Mouse (Mus musculus): ENCODE results near the gene Acaa1a.

Acaa1a gene

GRCm38 (mm10) chr9:119340212-119340580 is 720 bp downstream of the Acaa1a start:
- DNase-seq (ENCODE audit: low read depth): no peak

GRCm38 (mm10) chr9:119340909-119341816 is 1.7 kb downstream of the Acaa1a start, which contains the start of gene Myd88:
Gene Myd88 (minus strand): TSS chr9:119341411.
- DNase-seq (ENCODE audit: low read depth): peak; percentile 98

GRCm38 (mm10) chr9:119342728-119343127 is 3.3 kb downstream of the Acaa1a start:
- DNase-seq (ENCODE audit: low read depth): no peak

GRCm38 (mm10) chr9:119346376-119346775 is 6.9 kb downstream of the Acaa1a start:
- no peak for DNase-seq (ENCODE audit: low read depth)

- DNase-seq (ENCODE audit: low read depth): no peak
These were observed 11.1 kb downstream of the Acaa1a start for GRCm38 (mm10) chr9:119350531-119350930.

GRCm38 (mm10) chr9:119350947-119351705 is 11.7 kb downstream of the Acaa1a start:
- no peak for DNase-seq (ENCODE audit: low read depth)

GRCm38 (mm10) chr9:119352060-119352459 is 12.6 kb downstream of the Acaa1a start:
- DNase-seq (ENCODE audit: low read depth): peak; percentile 83

- DNase-seq (ENCODE audit: low read depth): no peak
These were observed 14.4 kb downstream of the Acaa1a start for GRCm38 (mm10) chr9:119353926-119354325.

GRCm38 (mm10) chr9:119355943-119356342 is 16.5 kb downstream of the Acaa1a start:
- DNase-seq (ENCODE audit: low read depth): no peak

- DNase-seq (ENCODE audit: low read depth): peak; percentile 74
These were observed 18.0 kb downstream of the Acaa1a start, which contains the start of gene Xylb for GRCm38 (mm10) chr9:119357331-119358057. Gene Xylb (plus strand): TSS chr9:119357381.

GRCm38 (mm10) chr9:119358058-119358429 is 18.6 kb downstream of the Acaa1a start:
- no peak for DNase-seq (ENCODE audit: low read depth)

- DNase-seq (ENCODE audit: low read depth): no peak
These were observed 21.9 kb downstream of the Acaa1a start for GRCm38 (mm10) chr9:119361416-119361815.

GRCm38 (mm10) chr9:119363229-119363628 is 23.8 kb downstream of the Acaa1a start:
- no peak for DNase-seq (ENCODE audit: low read depth)

GRCm38 (mm10) chr9:119365284-119365683 is 25.8 kb downstream of the Acaa1a start, which contains the start of gene Slc22a14:
Gene Slc22a14 (minus strand): TSS chr9:119365553.
- DNase-seq (ENCODE audit: low read depth): no peak

GRCm38 (mm10) chr9:119368367-119368766 is 28.9 kb downstream of the Acaa1a start:
- no peak for DNase-seq (ENCODE audit: low read depth)

GRCm38 (mm10) chr9:119370770-119371169 is 31.3 kb downstream of the Acaa1a start:
- peak; percentile 23 for DNase-seq (ENCODE audit: low read depth)

GRCm38 (mm10) chr9:119371251-119371650 is 31.8 kb downstream of the Acaa1a start:
- no peak for DNase-seq (ENCODE audit: low read depth)

GRCm38 (mm10) chr9:119375008-119375407 is 35.5 kb downstream of the Acaa1a start:
- no peak for DNase-seq (ENCODE audit: low read depth)

GRCm38 (mm10) chr9:119375556-119375955 is 36.1 kb downstream of the Acaa1a start:
- DNase-seq (ENCODE audit: low read depth): peak; percentile 13

- no peak for DNase-seq (ENCODE audit: low read depth)
These were observed 38.8 kb downstream of the Acaa1a start for GRCm38 (mm10) chr9:119378231-119378630.

GRCm38 (mm10) chr9:119382603-119383002 is 43.1 kb downstream of the Acaa1a start:
- no peak for DNase-seq (ENCODE audit: low read depth)

- peak; percentile 72 for DNase-seq (ENCODE audit: low read depth)
These were observed 49.5 kb downstream of the Acaa1a start for GRCm38 (mm10) chr9:119388956-119389355.

Data from NIH3T3 (cell line).